Mouse (Mus musculus) spleen, postnatal 36 days (tissue): ENCODE measurements at regions not wholly inside any gene's neighbourhood (a gene's known extent, or its start where the extent isn't known, plus 50 kb on each side); places are given as distances from the start of the nearest gene placed in this dataset.

Experiments used
- DNase-seq, 2 experiments: peaks; one replicate each; pipeline ENCODE4 v3.0.0; 2022; ENCODE audit warnings: low spot score in 2 of 2, mixed read lengths in 1 of 2

GRCm38 (mm10) chr2:178997921-178998320 lies 444.3 kb upstream of the Cdh4 start:
- no peak for DNase-seq

- no peak for DNase-seq
Measured at GRCm38 (mm10) chr2:179000448-179001081, 441.7 kb upstream of the Cdh4 start.

GRCm38 (mm10) chr2:179007766-179008165 lies 434.5 kb upstream of the Cdh4 start:
- no peak for DNase-seq

GRCm38 (mm10) chr2:179013891-179014593 lies 428.2 kb upstream of the Cdh4 start:
- no peak for DNase-seq

GRCm38 (mm10) chr2:179022675-179023194 lies 419.5 kb upstream of the Cdh4 start:
- DNase-seq = no peak

GRCm38 (mm10) chr2:179024225-179024624 lies 418.0 kb upstream of the Cdh4 start:
- no peak for DNase-seq

- no peak for DNase-seq
Measured at GRCm38 (mm10) chr2:179033171-179033570, 409.1 kb upstream of the Cdh4 start.

GRCm38 (mm10) chr2:179035446-179035845 lies 406.8 kb upstream of the Cdh4 start:
- no peak for DNase-seq

- DNase-seq = no peak
Measured at GRCm38 (mm10) chr2:179039697-179040096, 402.5 kb upstream of the Cdh4 start.

GRCm38 (mm10) chr2:179043671-179044070 lies 398.6 kb upstream of the Cdh4 start:
- DNase-seq = no peak

- no peak for DNase-seq
Measured at GRCm38 (mm10) chr2:179045361-179045760, 396.9 kb upstream of the Cdh4 start.

- DNase-seq = no peak
Measured at GRCm38 (mm10) chr2:179054441-179054840, 387.8 kb upstream of the Cdh4 start.

- DNase-seq = no peak
Measured at GRCm38 (mm10) chr2:179064616-179065015, 377.6 kb upstream of the Cdh4 start.

- no peak for DNase-seq
Measured at GRCm38 (mm10) chr2:179069520-179069919, 372.7 kb upstream of the Cdh4 start.

GRCm38 (mm10) chr2:179070346-179070745 lies 371.9 kb upstream of the Cdh4 start:
- no peak for DNase-seq

- DNase-seq = no peak
Measured at GRCm38 (mm10) chr2:179080462-179081274, 361.6 kb upstream of the Cdh4 start.

GRCm38 (mm10) chr2:179086915-179087314 lies 355.3 kb upstream of the Cdh4 start:
- no peak for DNase-seq

GRCm38 (mm10) chr2:179091480-179091879 lies 350.8 kb upstream of the Cdh4 start:
- no peak for DNase-seq

- no peak for DNase-seq
Measured at GRCm38 (mm10) chr2:179093996-179094395, 348.2 kb upstream of the Cdh4 start.

- DNase-seq = no peak
Measured at GRCm38 (mm10) chr2:179095981-179096380, 346.2 kb upstream of the Cdh4 start.

GRCm38 (mm10) chr2:179096861-179097260 lies 345.4 kb upstream of the Cdh4 start:
- DNase-seq = no peak

GRCm38 (mm10) chr2:179099783-179100182 lies 342.4 kb upstream of the Cdh4 start:
- no peak for DNase-seq
